Mouse (Mus musculus) heart, postnatal 0 days (tissue): ENCODE data around the gene Rnf223. TPM values are rescaled to one million over a fixed set of nuclear protein-coding genes. Genes with fewer than 3 reads are reported as not detected.

Source experiments
- ATAC-seq: fragments of 200-750 bp; cut with Nextera tagmentation; 2 replicates; pipeline ENCODE4 v1.8.0; 2017; ENCODE audit warnings: low read depth, moderate number of reproducible peaks, moderate library complexity; ENCODE audit not compliant: insufficient read depth
- DNase-seq: peaks from one replicate; pipeline ENCODE4 v3.0.0-alpha.2; 2016; ENCODE audit warnings: low spot score
- H3K27ac ChIP-seq: fragments of 300-500 bp; sonication (generic); 2 replicates; pipeline ENCODE4 v1.5.1; 2014; ENCODE audit warnings: low read depth, mild to moderate bottlenecking
- H3K27me3 ChIP-seq: fragments of 300-500 bp; sonication (generic); 2 replicates; pipeline ENCODE4 v1.6.1; 2014; ENCODE audit warnings: low read length, mixed read lengths; ENCODE audit not compliant: control insufficient read depth, insufficient read depth
- H3K36me3 ChIP-seq: fragments of 300-500 bp; sonication (generic); replicated peaks from 2 replicates; pipeline ENCODE4 v1.6.1; 2014; ENCODE audit warnings: low read length, mixed read lengths; ENCODE audit not compliant: control insufficient read depth, insufficient read depth
- H3K4me1 ChIP-seq: fragments of 300-500 bp; sonication (generic); 2 replicates; pipeline ENCODE4 v1.6.1; 2014; ENCODE audit warnings: antibody characterized with exemption; ENCODE audit not compliant: control insufficient read depth, insufficient read depth
- H3K4me2 ChIP-seq: fragments of 300-500 bp; sonication (generic); 2 replicates; pipeline ENCODE4 v1.6.1; 2014; ENCODE audit warnings: low read depth, mild to moderate bottlenecking, low read length, moderate library complexity
- H3K4me3 ChIP-seq: fragments of 300-500 bp; sonication (generic); 2 replicates; pipeline ENCODE4 v1.5.1; 2014; ENCODE audit warnings: low read depth, low read length
- H3K9ac ChIP-seq: fragments of 300-500 bp; sonication (generic); replicated peaks from 2 replicates; pipeline ENCODE4 v1.6.1; 2014; ENCODE audit warnings: low read depth, low read length, mixed read lengths
- H3K9me3 ChIP-seq: fragments of 300-500 bp; sonication (generic); replicated peaks from 2 replicates; pipeline ENCODE4 v1.6.1; 2016; ENCODE audit warnings: low read length; ENCODE audit not compliant: control insufficient read depth
- CTCF ChIP-seq: IDR thresholded peaks from 2 replicates; pipeline ENCODE4 v1.5.1; 2016; ENCODE audit warnings: antibody characterized with exemption, control low read depth, low read depth
- EP300 ChIP-seq: IDR thresholded peaks from 2 replicates; pipeline ENCODE4 v1.6.1; 2016; ENCODE audit warnings: antibody characterized with exemption, low read depth
- WGBS: fragments of 180-500 bp; shearing (Covaris S2); extraction: QIAGEN DNeasy Blood & Tissue Kit; methylation state at CpG from one replicate; pipeline ENCODE4 v1.1.7; 2014; 5-methylcytosine and 5-hydroxymethylcytosine counted together
- polyA plus RNA-seq: library from polyadenylated mRNA; unstranded; fragments of >200 nt; fragmentation: Nextera tagmentation; extraction: Ambion mirVana; gene quantifications from 2 replicates; pipeline ENCODE4 v1.2.1, GENCODE M21; 2015
- total RNA-seq: library from RNA; depleted of rRNA; stranded (reverse); fragments of >200 nt; gene quantifications from 2 replicates; pipeline ENCODE4 v1.2.3, GENCODE M21; 2014; ENCODE audit warnings: low replicate concordance; rRNA removed

Gene Rnf223
- not detected in 2 replicates for total RNA-seq
- not detected in 2 replicates for polyA plus RNA-seq

DNA sequence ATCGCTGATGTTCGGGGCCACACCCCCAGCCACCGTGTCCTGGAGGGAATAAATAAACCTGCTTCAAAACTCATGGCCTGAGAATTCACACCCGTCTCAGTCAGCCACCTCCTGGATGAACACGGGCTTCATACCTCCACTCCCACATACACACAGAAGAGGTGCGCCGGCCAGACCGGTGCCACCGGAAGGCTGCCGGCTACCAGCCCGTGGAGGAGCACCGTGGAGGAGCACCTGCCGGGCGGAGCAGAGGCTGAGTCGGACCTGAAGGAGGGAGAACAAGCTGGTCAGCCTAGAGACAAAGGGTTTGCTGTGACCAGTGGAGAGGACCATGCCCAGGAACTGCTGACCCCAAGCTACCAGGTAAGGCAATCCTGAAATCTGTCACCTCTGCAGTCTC is at the start of gene Rnf223:
TSS of gene Rnf223 (plus strand) at position 78 of the 400 bp plus-strand sequence.
- ATAC-seq: no peak
- Histone ChIP-seq H3K4me3 (no peak within 1 kb of the TSS), H3K9me3 (no peaks in the 10 kb centered on the region), H3K27me3 (no peaks in the 10 kb centered on the region), H3K36me3 (peaks cover 12% of the 10 kb centered on the region), H3K27ac (no peak within 1 kb of the TSS), H3K4me2 (no peak within 1 kb of the TSS), H3K4me1 (no peaks in the 10 kb centered on the region), H3K9ac (no peak within 1 kb of the TSS)
- TF ChIP-seq CTCF (no peak), EP300 (no peak)
- WGBS: 76% methylated on average over 15 of the region's 15 CpGs
- DNase-seq: no peak

DNA sequence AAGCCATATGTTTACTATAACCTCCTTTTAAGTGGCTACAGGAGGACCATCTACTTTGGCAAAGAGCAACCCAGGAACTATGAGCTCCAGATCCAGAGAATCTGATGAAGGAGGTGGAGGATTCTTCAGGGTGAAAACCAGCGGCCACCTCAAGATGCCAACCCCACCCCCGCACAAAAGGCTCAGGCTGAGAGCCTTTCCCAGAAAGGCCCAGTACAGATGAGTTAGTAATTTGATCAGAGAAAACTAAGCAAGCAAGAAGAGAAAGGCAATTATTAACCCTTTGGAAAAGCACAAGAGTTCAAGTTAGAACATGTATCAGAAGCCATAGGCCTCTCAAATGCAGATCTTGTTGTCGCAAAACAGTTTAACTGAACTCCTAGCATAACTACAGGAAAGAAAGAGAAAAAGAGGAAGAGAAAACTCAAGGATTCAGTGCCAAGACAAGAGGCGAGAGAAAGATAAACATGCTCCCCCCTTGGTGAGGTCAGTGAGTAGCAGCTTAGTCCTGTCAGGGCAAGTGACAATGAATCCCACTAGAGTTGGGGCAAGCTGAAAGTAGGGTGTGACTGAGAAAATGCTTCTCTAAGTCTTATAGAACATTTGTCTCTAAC is 47.6 kb upstream of the Rnf223 start:
- Histone ChIP-seq H3K9ac (no peak overlapping the region), H3K36me3 (no peaks in the 10 kb centered on the region), H3K9me3 (no peaks in the 10 kb centered on the region), H3K4me3 (no peak overlapping the region), H3K4me2 (no peak overlapping the region), H3K27me3 (no peaks in the 10 kb centered on the region), H3K27ac (no peak overlapping the region), H3K4me1 (0 out of 2 replicates have a peak, but pooled peaks cover 7% of the 10 kb centered on the region)
- no peak for ATAC-seq
- no peak for DNase-seq
- TF ChIP-seq CTCF: no peak
- no peak for TF ChIP-seq EP300
- WGBS: 54% methylated on average over 4 of the region's 4 CpGs

DNA sequence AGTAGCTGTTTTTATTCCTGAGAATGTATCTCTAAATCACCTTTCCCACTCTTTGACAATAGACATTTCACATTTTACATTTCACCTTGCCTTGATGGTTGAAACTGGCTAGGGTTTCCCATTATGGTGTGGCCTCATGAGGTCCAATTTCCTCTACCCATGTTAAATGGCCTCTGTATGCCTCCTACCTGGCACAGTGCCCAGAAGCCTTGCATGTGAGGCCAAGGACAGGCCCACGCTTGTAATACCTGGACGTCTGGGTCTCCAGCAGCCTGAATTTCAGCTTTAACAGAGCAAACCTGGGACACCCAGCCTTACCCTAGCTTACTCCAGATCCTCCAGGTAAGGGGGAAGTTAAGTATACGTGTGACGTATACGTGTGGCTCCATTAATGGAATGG is 47.0 kb upstream of the Rnf223 start:
- Histone ChIP-seq H3K4me2 (no peak overlapping the region), H3K4me1 (0 out of 2 replicates have a peak, but pooled peaks cover 3% of the 10 kb centered on the region), H3K4me3 (no peak overlapping the region), H3K36me3 (no peaks in the 10 kb centered on the region), H3K9ac (no peak overlapping the region), H3K27ac (no peak overlapping the region), H3K27me3 (no peaks in the 10 kb centered on the region), H3K9me3 (no peaks in the 10 kb centered on the region)
- DNase-seq (peak; percentile 33), ATAC-seq (no peak)
- no peak for TF ChIP-seq EP300
- no peak for TF ChIP-seq CTCF
- WGBS: 60% methylated on average over 5 of the region's 5 CpGs

DNA sequence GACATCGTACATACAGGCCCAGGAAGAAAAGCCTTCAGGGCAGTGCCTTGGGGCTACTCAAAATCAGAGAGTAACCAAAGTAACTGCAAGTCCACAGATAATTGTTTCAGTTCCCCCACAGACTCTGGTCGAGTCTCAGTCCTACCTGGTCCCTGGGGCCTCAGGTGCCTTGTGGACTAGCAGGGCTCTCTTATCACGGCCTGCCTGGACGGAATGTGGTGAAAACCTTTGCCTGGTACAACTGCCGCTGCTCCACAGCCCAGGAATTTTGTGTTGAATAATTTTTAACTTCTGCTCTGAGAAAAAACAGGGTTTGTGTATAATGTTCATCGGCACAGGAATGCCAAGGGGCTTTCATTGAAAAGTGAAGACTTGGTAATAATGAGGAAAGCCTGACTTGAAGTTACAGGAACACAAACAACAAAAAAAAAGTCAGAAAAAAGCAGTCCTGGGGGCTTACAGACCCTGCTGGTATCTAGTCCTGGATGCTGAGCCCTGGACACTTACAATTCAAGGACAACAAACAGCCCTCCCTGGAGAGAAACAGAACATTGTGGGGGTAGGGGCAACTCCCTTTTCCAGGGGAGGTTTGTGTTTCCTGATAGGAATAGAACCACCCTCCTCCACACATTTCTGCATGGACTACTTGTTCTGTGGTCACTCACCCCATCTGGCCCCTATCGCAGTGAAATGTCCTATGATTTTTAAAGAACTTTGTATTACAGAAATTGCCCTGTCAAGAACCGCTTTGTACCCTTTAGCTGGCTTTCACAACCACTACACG is 46.0 kb upstream of the Rnf223 start:
- WGBS: 56% methylated on average over 9 of the region's 9 CpGs
- no peak for ATAC-seq
- no peak overlapping the region for H3K9ac ChIP-seq

DNA sequence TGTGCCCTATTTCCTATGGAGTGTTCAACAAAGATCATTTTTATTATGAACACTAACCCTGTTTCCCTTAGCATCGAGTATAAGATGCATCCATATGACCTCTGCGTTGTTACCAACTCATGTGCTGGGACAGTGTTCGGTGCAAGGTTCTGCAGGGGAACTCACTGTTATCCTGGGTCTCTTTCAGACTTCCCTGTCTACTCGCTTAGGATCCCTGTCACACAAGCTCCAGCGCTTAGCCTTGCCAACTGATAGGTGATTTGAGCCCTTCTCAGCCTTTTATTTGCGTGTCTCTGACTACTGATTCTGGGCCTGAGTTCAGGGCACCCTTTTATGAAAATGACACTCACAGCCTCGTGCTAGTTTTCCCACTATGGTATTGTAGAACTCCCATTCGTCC is 45.1 kb upstream of the Rnf223 start:
- H3K4me3 ChIP-seq: no peak overlapping the region
- 81% methylated on average over 8 of the region's 8 CpGs for WGBS
- TF ChIP-seq EP300 (no peak), CTCF (no peak)
- no peak overlapping the region for H3K4me2 ChIP-seq
- no peaks in the 10 kb centered on the region for H3K9me3 ChIP-seq
- H3K27ac ChIP-seq: no peak overlapping the region
- 0 out of 2 replicates have a peak, but pooled peaks cover 3% of the 10 kb centered on the region for H3K4me1 ChIP-seq
- no peak overlapping the region for H3K9ac ChIP-seq
- ATAC-seq: no peak
- no peak for DNase-seq
- no peaks in the 10 kb centered on the region for H3K27me3 ChIP-seq
- H3K36me3 ChIP-seq: no peaks in the 10 kb centered on the region

More for the DNA sequence above, 46.0 kb upstream of the Rnf223 start:
- Histone ChIP-seq H3K4me1 (0 out of 2 replicates have a peak, but pooled peaks cover 3% of the 10 kb centered on the region), H3K36me3 (no peaks in the 10 kb centered on the region), H3K27me3 (no peaks in the 10 kb centered on the region), H3K4me3 (no peak overlapping the region), H3K27ac (no peak overlapping the region), H3K4me2 (no peak overlapping the region), H3K9me3 (no peaks in the 10 kb centered on the region)
- TF ChIP-seq CTCF: no peak
- no peak for TF ChIP-seq EP300
- DNase-seq: no peak
